Mouse (Mus musculus) cortical plate, adult 2 months (tissue): ENCODE measurements around the gene Wdr43. TPM values are rescaled to one million over a fixed set of nuclear protein-coding genes. Genes with fewer than 3 reads are reported as not detected.

Experiments
- H3K27ac ChIP-seq: fragments of 200-500 bp; 2 replicates; pipeline ENCODE4 v1.5.1; 2012; ENCODE audit warnings: low read length, control low read depth, inconsistent platforms; ENCODE audit not compliant: insufficient read depth
- H3K4me1 ChIP-seq: fragments of 200-500 bp; 2 replicates; pipeline ENCODE4 v1.6.1; 2011; ENCODE audit warnings: low read length; ENCODE audit not compliant: control insufficient read depth, insufficient read depth
- H3K4me3 ChIP-seq: fragments of 200-500 bp; 2 replicates; pipeline ENCODE4 v1.5.1; 2011; ENCODE audit warnings: mild to moderate bottlenecking, low read length, control low read depth; ENCODE audit not compliant: insufficient read depth
- CTCF ChIP-seq: fragments of 200-500 bp; IDR thresholded peaks from 2 replicates; pipeline ENCODE4 v1.5.1; 2011; ENCODE audit warnings: mild to moderate bottlenecking, control low read depth, low read length; ENCODE audit not compliant: insufficient read depth; ENCODE audit errors: extremely low read depth
- POLR2A ChIP-seq: fragments of 200-500 bp; IDR thresholded peaks from 2 replicates; pipeline ENCODE4 v1.6.1; 2011; ENCODE audit warnings: mild to moderate bottlenecking, low read length, control low read depth; ENCODE audit not compliant: insufficient read depth; ENCODE audit errors: extremely low read depth
- polyA plus RNA-seq: library from polyadenylated mRNA; depleted of rRNA; stranded (reverse); fragments of >200 nt; gene quantifications from 2 replicates; pipeline ENCODE4 v1.2.3, GENCODE M21; 2012

Gene Wdr43
- polyA plus RNA-seq, 1 experiment: 18.6 TPM

- Histone ChIP-seq H3K4me3 (no peak overlapping the region), H3K27ac (no peak overlapping the region), H3K4me1 (no peaks in the 10 kb centered on the region)
- no peak for TF ChIP-seq CTCF
- no peak for TF ChIP-seq POLR2A
Measured at GRCm38 (mm10) chr17:71683281-71683680, 67.6 kb downstream of the Wdr43 start.

DNA sequence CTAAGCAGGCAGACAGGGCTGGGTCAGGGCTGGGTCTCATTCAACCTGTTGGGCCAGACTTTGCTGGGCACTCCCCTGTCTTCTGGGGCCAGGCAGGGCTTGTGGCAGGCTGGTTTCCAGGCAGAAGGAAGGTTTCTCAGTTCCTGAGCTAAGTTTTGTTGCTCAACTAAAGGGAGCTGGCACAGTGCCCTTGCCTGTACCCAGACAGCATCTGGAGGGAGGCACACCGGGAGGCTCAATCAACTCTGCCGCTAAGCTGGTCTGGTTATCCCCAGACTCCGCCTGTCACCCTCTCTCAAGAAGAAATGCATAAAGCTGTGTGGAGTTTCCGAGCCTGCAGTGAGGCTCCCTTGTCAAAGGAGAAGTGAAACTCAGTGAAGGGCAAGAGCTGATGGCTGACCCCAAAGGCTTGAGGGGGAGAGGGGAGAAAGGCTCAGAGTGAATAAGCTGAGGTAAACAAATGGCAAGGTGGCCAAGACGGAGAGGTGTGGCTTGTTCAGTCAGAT lies 68.5 kb downstream of the Wdr43 start:
- H3K27ac ChIP-seq: no peak overlapping the region
- no peaks in the 10 kb centered on the region for H3K4me1 ChIP-seq
- no peak overlapping the region for H3K4me3 ChIP-seq
- TF ChIP-seq CTCF (no peak), POLR2A (no peak)

DNA sequence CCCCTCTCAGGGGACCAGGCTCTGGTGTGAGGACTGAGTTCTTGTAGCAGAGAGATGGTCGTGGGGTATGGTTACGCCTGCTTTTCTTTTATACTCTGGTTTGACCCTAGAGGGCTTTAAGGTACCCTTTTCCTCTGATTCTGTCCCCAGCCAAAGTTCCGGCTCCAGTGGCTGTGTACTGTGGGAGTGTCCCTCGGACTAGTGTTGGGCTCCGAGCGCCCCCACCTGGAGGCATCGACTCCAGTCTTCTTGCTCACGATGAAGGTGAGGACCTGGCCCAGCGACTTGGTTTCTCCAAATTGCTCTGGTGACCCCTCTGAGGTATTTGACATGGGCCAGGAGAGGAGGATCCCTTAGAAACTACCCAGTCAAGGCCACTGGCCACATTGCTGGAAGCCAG lies 71.7 kb downstream of the Wdr43 start:
- Histone ChIP-seq H3K27ac (no peak overlapping the region), H3K4me1 (peaks cover 2% of the 10 kb centered on the region), H3K4me3 (no peak overlapping the region)
- TF ChIP-seq CTCF: no peak
- no peak for TF ChIP-seq POLR2A

GRCm38 (mm10) chr17:71689903-71690302 lies 74.2 kb downstream of the Wdr43 start:
- no peak overlapping the region for H3K27ac ChIP-seq

GRCm38 (mm10) chr17:71691361-71691875 lies 75.7 kb downstream of the Wdr43 start:
- TF ChIP-seq POLR2A: no peak
- no peak for TF ChIP-seq CTCF
- Histone ChIP-seq H3K4me3 (no peak overlapping the region), H3K27ac (no peak overlapping the region), H3K4me1 (peaks cover 5% of the 10 kb centered on the region)

More at GRCm38 (mm10) chr17:71689903-71690302, 74.2 kb downstream of the Wdr43 start:
- peaks cover 5% of the 10 kb centered on the region for H3K4me1 ChIP-seq
- no peak for TF ChIP-seq CTCF
- no peak overlapping the region for H3K4me3 ChIP-seq

- Histone ChIP-seq H3K27ac (no peak overlapping the region), H3K4me1 (peaks cover 5% of the 10 kb centered on the region), H3K4me3 (no peak overlapping the region)
- TF ChIP-seq CTCF (no peak), POLR2A (no peak)
Measured at GRCm38 (mm10) chr17:71693313-71693712, 77.6 kb downstream of the Wdr43 start.

DNA sequence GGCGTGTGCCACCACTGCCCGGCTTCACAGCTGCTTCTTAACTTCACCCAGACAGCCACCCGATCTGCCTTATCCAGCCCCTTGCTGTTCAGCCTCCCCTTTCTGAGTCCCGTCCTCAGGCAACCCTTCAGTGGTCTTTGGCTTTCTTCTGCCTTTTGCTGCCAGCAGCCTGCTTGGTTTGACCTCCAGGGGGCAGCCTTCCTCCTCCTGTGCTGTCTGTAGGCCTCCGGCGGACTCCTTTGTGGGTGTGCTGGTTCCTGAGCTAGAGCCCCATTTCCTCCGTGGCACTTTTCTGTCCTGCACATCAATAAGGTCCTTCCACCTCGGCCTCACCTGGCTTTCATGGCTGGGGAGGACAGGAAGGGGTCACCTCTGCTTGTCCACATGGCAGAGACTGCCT lies 78.1 kb downstream of the Wdr43 start:
- Histone ChIP-seq H3K4me1 (peaks cover 5% of the 10 kb centered on the region), H3K27ac (no peak overlapping the region), H3K4me3 (no peak overlapping the region)
- no peak for TF ChIP-seq CTCF
- no peak for TF ChIP-seq POLR2A

DNA sequence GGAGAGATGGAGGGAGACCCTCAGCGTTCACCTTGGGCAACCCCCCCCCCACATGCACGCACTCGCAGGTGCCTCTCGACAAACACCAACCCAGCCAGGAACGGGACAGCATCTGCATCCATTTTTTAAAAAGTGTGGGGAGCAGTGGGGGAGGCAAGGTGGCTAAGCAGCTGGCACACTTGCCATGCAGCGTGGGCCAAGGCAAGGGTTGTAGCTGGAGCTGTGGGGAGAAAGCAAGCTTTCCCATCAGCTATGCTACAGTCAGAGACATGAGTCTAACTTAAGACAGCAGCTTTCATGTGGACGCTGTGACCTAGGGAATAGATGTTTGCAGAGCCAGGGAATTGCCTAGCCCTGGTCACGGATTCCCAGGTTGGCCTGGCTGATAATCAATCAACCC lies 79.5 kb downstream of the Wdr43 start:
- TF ChIP-seq CTCF: no peak
- TF ChIP-seq POLR2A: no peak
- Histone ChIP-seq H3K27ac (no peak overlapping the region), H3K4me1 (peaks cover 5% of the 10 kb centered on the region), H3K4me3 (no peak overlapping the region)

- TF ChIP-seq CTCF (no peak), POLR2A (no peak)
- Histone ChIP-seq H3K27ac (no peak overlapping the region), H3K4me3 (no peak overlapping the region), H3K4me1 (peaks cover 3% of the 10 kb centered on the region; the same call in 1 of the 2 replicates)
Measured at GRCm38 (mm10) chr17:71695716-71696315, 80.1 kb downstream of the Wdr43 start.

DNA sequence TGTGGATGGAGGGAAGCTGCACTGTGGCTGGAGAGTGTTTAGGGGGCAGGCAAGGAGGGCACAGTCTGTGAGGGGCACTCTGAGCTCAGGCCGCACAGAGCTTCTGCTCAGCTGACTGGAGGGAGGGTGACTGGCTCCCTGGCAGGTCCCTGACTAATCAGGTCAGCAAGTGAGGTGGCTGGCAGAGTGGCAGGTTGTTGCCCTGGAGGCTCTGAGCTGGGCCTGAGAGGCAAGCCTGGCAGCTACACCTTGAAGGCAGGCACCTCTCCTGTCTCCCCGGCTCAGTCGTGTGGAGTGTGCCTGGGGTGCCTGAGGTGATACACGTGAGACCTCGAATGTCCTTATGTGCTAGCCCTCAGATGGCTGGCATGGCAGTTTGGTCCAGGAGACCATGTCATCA lies 80.7 kb downstream of the Wdr43 start:
- TF ChIP-seq POLR2A: no peak
- Histone ChIP-seq H3K4me1 (peaks cover 3% of the 10 kb centered on the region; the same call in 1 of the 2 replicates), H3K27ac (no peak overlapping the region), H3K4me3 (no peak overlapping the region)
